Mouse (Mus musculus) cerebellum, adult 8-10 months (tissue): ENCODE data around the gene Grin2b.
A peak's percentile ranks its signal among the peaks of the same experiment; 100 is the strongest.
"Not testable (repeated sequence)": the region's sequence is repeated elsewhere in the genome, so short reads cannot be mapped to it uniquely, and the experiment has no call there.

ENCODE experiments used
- DNase-seq: peaks from one replicate; pipeline ENCODE4 v3.0.0; 2022

Grin2b gene

DNA sequence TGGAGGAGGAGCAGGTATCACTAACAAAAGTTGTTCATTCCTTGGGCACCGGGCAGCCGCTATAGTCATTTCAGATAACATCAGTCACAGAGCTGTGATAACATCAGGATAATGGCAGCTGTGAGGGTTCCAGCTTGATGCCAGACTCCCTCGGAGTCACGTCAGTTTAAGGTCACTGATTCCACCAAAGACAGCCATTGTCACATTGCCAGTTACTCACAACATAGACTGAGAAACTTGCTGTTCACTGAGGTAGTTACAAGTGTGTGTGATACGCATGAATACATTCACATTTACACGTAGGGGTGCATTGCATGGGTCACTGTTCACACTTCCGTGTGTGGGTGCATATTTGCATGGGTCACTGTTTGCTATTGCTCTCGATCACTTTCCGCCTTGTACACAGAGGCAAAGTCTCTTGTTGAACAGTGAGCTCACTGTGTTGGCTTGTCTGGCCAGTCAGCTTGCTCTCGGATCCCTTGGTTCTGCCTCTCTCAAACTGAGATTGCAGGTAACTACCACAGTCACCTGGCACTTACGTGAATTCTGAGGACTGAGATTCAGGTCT is 383.6 kb downstream of the Grin2b start:
- DNase-seq = no peak

GRCm38 (mm10) chr6:135774670-135775069 is 398.6 kb downstream of the Grin2b start:
- no peak for DNase-seq

- no peak for DNase-seq
Measured at GRCm38 (mm10) chr6:135767572-135767971, 405.7 kb downstream of the Grin2b start.

GRCm38 (mm10) chr6:135758735-135759134 is 414.6 kb downstream of the Grin2b start:
- DNase-seq = no peak

- no peak for DNase-seq
Measured at GRCm38 (mm10) chr6:135756075-135756474, 417.2 kb downstream of the Grin2b start.

- DNase-seq = no peak
Measured at GRCm38 (mm10) chr6:135748412-135749076, 424.8 kb downstream of the Grin2b start.

GRCm38 (mm10) chr6:135745606-135746005 is 427.7 kb downstream of the Grin2b start:
- DNase-seq = no peak

- no peak for DNase-seq
Measured at GRCm38 (mm10) chr6:135734227-135734732, 439.0 kb downstream of the Grin2b start.

DNA sequence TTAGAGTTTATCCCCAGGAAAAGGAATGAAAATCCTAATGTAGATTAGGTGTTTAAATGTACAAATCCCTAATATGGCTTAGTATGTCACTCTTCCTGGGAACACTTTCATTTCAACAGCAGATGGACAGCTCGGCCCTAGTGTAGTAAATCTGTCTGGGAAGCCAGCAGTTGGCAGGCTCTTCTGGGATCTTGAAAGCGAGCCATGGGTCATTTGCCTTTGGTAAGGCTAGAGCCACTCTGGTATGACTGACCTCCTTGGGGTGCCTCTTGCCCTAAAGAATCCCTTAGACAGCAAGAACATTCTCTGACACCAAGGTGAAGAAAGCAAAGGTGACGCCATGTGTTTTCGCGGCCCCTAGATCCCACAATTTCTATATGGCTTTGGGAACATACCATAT is 446.2 kb downstream of the Grin2b start:
- peak; percentile 20 for DNase-seq

DNA sequence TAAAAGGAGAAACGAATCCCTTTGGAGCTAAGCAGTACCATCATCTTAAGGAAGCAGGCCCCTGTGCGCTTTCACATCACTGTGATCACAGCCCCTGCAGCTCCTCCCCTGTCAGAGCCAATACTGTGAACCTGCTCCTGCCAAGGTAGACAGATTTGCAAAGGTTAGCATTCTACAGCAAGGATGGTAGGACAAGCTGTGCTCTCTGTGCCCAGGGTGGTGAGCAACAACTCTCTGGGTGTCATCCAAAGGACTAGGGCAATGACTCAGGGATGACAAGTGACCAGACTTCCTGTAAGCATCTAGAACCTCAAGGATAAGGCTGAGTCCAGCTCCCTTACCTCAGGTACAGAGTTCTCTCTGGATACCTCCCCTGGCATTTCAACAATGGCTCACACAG is 451.6 kb downstream of the Grin2b start:
- no peak for DNase-seq

- no peak for DNase-seq
Measured at GRCm38 (mm10) chr6:135714906-135715305, 458.4 kb downstream of the Grin2b start.

DNA sequence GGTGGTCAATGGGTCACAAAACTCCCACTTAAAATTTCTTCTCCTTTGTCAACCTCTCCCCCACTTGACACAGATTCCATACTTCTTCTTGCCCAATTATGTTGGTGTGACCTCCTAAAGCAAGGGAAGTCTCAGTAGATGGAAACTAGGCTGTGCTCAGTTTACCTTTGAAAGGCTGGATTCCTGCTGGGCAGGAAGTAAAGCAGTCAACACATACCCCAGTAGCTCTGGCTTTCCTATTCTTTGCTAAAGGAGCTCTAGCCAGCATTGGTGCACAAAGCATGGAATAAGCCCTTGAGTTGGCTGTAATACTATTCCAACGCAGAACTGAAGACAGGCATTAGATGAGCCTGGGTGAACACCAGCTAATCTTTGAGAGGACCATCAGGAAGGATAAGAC is 459.1 kb downstream of the Grin2b start:
- DNase-seq = no peak

DNA sequence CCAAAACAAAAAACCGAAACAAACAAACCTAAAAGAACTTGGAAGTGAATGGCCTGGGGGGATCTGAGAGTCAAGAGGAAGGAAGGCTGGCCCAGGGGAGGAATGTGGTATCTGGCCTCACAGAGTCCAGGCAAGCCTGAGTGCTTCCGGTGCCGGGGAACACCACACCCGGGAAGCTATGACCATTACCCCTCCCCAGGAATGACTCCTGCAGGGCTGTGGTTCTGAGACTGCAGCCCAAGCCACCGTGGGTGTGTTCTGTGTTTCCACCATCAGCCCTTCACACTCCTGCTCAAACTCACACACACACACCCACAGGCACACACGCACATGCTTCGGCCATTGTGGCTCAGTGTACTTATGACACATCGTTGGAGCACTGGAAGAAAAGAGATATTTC is 459.6 kb downstream of the Grin2b start:
- DNase-seq = no peak

- not testable (repeated sequence) for DNase-seq
Measured at GRCm38 (mm10) chr6:135706850-135707522, 466.3 kb downstream of the Grin2b start.

GRCm38 (mm10) chr6:135703655-135704054 is 469.7 kb downstream of the Grin2b start:
- no peak for DNase-seq

DNA sequence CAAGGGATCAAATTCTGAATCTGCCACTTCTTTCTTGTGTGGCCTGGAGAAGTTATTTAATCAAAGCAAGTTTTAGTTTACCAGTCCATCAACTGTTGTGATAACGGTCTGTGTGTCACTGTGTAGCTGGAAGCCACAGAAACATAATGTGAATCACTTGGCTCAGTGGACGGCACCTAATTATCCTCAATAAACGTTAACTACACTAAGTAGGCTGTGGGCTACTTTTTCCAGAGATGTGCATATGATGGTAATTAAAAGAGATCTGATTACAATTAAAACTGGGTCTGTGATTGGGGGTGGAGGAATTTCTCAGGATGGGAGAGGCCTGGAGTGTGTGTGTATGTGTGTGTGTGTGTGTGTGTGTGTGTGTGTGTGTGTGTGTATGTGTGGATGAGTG is 471.9 kb downstream of the Grin2b start:
- no peak for DNase-seq

- DNase-seq = no peak
Measured at GRCm38 (mm10) chr6:135700717-135701345, 472.5 kb downstream of the Grin2b start.

DNA sequence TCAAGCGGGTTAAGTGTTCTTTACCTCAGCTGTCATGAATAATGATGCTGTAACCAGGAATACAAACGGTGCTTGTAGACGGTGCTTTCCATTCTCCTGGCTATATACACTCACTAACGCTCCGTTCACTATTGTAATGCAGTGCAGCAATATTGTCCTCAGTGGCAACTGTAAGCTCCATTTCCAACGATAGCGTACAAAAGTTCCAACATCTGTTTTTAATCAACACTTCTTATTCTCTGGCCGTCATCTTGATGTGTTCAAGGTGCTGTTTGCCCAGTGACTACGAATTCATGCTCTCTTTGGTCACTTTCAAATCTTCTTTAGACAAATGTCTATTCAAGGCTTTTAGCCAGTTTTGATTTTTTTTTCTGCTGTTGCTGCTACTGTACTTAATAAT is 480.8 kb downstream of the Grin2b start:
- DNase-seq = no peak

- no peak for DNase-seq
Measured at GRCm38 (mm10) chr6:135691561-135691960, 481.8 kb downstream of the Grin2b start.

DNA sequence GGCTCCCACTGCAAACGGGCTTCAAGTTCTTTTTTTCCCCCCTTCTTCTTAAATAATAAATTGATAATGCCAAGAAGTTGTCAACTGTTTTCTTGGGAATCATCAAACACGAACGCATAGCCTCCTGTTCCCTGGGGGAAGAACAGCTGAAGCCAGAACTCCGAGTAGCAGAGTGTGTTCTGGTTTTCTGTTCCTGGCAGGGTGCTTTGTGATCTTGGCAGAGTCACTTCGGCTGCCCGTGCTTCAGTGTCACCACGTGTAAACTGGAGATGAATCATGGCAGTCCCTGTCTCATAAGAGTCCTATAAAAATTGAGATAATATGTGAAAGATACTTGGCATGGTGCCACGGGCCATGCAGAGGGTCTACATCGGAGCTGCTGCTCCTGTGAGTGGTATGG is 485.4 kb downstream of the Grin2b start:
- no peak for DNase-seq

GRCm38 (mm10) chr6:135684206-135684605 is 489.1 kb downstream of the Grin2b start:
- DNase-seq = no peak

GRCm38 (mm10) chr6:135681423-135681822 is 491.9 kb downstream of the Grin2b start:
- not testable (repeated sequence) for DNase-seq

- no peak for DNase-seq
Measured at GRCm38 (mm10) chr6:135680105-135680710, 493.1 kb downstream of the Grin2b start.
